14 mouse cellular contexts compared by ENCODE assay signal in the genomic region with DNA sequence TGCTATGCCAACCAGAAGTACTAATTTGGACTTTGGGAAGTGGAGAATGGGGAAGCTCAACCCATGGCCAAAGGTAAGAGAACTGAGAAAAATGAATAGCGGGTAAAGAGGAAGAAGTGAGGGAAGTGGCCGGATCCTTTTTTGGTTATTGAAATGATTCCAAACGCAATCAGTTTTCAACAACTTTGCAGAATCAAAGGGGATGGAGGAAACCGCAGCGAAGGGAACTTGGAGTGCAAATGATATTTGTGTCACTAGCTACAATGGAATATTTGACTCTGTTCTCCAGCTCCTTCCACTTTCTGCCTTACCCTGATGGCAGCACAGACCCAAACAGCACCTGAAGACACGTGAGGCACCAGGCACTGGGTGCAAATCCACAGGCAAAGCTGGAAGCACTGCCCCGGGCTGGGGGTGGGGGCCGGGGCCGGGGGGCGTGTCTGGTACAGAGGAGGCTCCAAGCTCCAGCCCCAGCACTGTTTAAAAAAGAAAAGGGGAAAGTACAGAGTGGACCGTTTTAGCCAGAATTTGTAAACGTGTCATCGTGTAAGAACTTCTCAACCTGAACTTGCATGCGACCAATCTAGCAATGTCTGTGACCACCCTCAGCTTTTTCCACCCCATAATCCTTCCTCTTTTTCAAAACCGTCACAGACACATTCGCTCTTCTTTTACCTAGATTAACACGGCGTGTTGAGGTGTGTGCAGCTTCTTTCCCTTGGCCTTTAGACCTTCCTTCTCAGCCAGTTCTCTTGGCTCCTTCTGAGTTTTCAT.
A peak's percentile ranks its signal among the peaks of the same experiment; 100 is the strongest.
DNase-seq lines count a peak whose midpoint lies in the region; ATAC-seq lines count a peak whose summit lies in the region.
"Had no signal": no experiment of that assay in that cellular context is flagged by ENCODE, and none has a peak within 500 bp of the region (broad histone marks: within the 10 kb centered on the region; RNA-seq: fewer than 3 reads in every experiment).

No protein-coding gene starts in this region.

- no peaks in the 10 kb centered on the region for H3K9me3 ChIP-seq in heart, embryonic 12.5 days (replicated peaks)
- no peaks in the 10 kb centered on the region for H3K9me3 ChIP-seq in megakaryocyte, embryonic 14.5 days
- H3K9me3 ChIP-seq: hindbrain, embryonic 10.5 days; limb, embryonic 12.5 days; neural tube, embryonic 13.5 days had no signal

- no peak overlapping the region for H3K27ac ChIP-seq in heart, embryonic 12.5 days (ENCODE audit: poor library complexity, severe bottlenecking)
- H3K27ac ChIP-seq in brown adipose tissue, adult 24 weeks (replicated peaks; ENCODE audit: low read depth, low read length): peak overlapping the region; percentile 64
- H3K27ac ChIP-seq: hindbrain, embryonic 10.5 days; limb, embryonic 12.5 days; neural tube, embryonic 13.5 days had no signal

- H3K4me1 ChIP-seq in heart, embryonic 12.5 days (replicated peaks): no peaks in the 10 kb centered on the region
- H3K4me1 ChIP-seq in brown adipose tissue, adult 24 weeks (ENCODE audit: control insufficient read depth, insufficient read depth, insufficient read length, low read length): no peaks in the 10 kb centered on the region
- peaks cover 78% of the 10 kb centered on the region for H3K4me1 ChIP-seq in megakaryocyte, embryonic 14.5 days
- H3K4me1 ChIP-seq: limb, embryonic 12.5 days; neural tube, embryonic 13.5 days had no signal

- WGBS in heart, embryonic 12.5 days: 76% methylated on average over 17 of the region's 18 CpGs

- no peak overlapping the region for H3K4me3 ChIP-seq in heart, embryonic 12.5 days
- H3K4me3 ChIP-seq in brown adipose tissue, adult 24 weeks (ENCODE audit: insufficient read depth, low read depth, low read length): no peak overlapping the region
- peak overlapping the region; percentile 50 for H3K4me3 ChIP-seq in megakaryocyte, embryonic 14.5 days (replicated peaks)
- H3K4me3 ChIP-seq: hindbrain, embryonic 10.5 days; limb, embryonic 12.5 days; neural tube, embryonic 13.5 days had no signal

- no peak overlapping the region for H3K9ac ChIP-seq in heart, embryonic 12.5 days
- H3K9ac ChIP-seq: limb, embryonic 12.5 days; neural tube, embryonic 13.5 days had no signal

- DNase-seq in heart, adult 9 months (ENCODE audit: low spot score in 2 of 2): peak; percentile 45 to 71
- peak; percentile 18 for DNase-seq in CD4-positive helper T cell, adult 2 months (ENCODE audit: low read depth, low spot score)
- DNase-seq in cerebellum, postnatal 36 days: no peak
- no peak for DNase-seq in urinary bladder, postnatal 10 days (ENCODE audit: low spot score)
- DNase-seq: cerebellum, postnatal 14 days; kidney, postnatal 25 days; retina, postnatal 1 day had no signal

- H3K36me3 ChIP-seq in heart, embryonic 12.5 days: no peaks in the 10 kb centered on the region
- H3K36me3 ChIP-seq in megakaryocyte, embryonic 14.5 days (replicated peaks; ENCODE audit: low read length): no peaks in the 10 kb centered on the region
- H3K36me3 ChIP-seq: hindbrain, embryonic 10.5 days; limb, embryonic 12.5 days; neural tube, embryonic 13.5 days had no signal

- H3K4me2 ChIP-seq in heart, embryonic 12.5 days: no peak overlapping the region
- H3K4me2 ChIP-seq: limb, embryonic 12.5 days; neural tube, embryonic 13.5 days had no signal

- peaks cover 9% of the 10 kb centered on the region for H3K27me3 ChIP-seq in heart, embryonic 12.5 days (replicated peaks)
- H3K27me3 ChIP-seq in megakaryocyte, embryonic 14.5 days (replicated peaks): no peaks in the 10 kb centered on the region
- H3K27me3 ChIP-seq: limb, embryonic 12.5 days; neural tube, embryonic 13.5 days had no signal

- ATAC-seq in heart, embryonic 12.5 days (ENCODE audit: insufficient number of reproducible peaks, low FRiP score): no peak
- ATAC-seq: midbrain, embryonic 16.5 days had no signal

Comparison
In these comparisons a context has a peak if more than half of its experiments do, and no peak if none do; other contexts are left out.
1. DNase-seq: peak in heart, adult 9 months (2 of 2) and CD4-positive helper T cell, adult 2 months (single experiment); none in cerebellum, postnatal 36 days (0 of 2) and urinary bladder, postnatal 10 days (single experiment).